Mouse (Mus musculus) NIH3T3 (cell line): ENCODE data around the gene Plg.

ENCODE experiments used
- DNase-seq: peaks from one replicate; pipeline ENCODE4 v3.0.0-alpha.2; 2012; ENCODE audit warnings: low read depth

The Plg gene

GRCm38 (mm10) chr17:12377981-12378705 is at the start of gene Plg:
TSS of gene Plg (plus strand) at chr17:12378608.
- no peak for DNase-seq

GRCm38 (mm10) chr17:12335115-12335514 is 43.3 kb upstream of the Plg start:
- no peak for DNase-seq

- DNase-seq: no peak
Measured at GRCm38 (mm10) chr17:12336073-12336868, 42.1 kb upstream of the Plg start.

GRCm38 (mm10) chr17:12337156-12337555 is 41.3 kb upstream of the Plg start:
- no peak for DNase-seq

- DNase-seq: peak; percentile 39
Measured at GRCm38 (mm10) chr17:12343702-12344376, 34.6 kb upstream of the Plg start.

GRCm38 (mm10) chr17:12347462-12347861 is 30.9 kb upstream of the Plg start:
- no peak for DNase-seq

GRCm38 (mm10) chr17:12351564-12351963 is 26.8 kb upstream of the Plg start:
- no peak for DNase-seq

- DNase-seq: no peak
Measured at GRCm38 (mm10) chr17:12352781-12353180, 25.6 kb upstream of the Plg start.

GRCm38 (mm10) chr17:12359876-12360275 is 18.5 kb upstream of the Plg start:
- no peak for DNase-seq

- peak; percentile 71 for DNase-seq
Measured at GRCm38 (mm10) chr17:12363601-12364425, 14.6 kb upstream of the Plg start.

- DNase-seq: peak; percentile 60
Measured at GRCm38 (mm10) chr17:12364426-12364735, 14.0 kb upstream of the Plg start.

- peak; percentile 84 for DNase-seq
Measured at GRCm38 (mm10) chr17:12367373-12367930, 11.0 kb upstream of the Plg start.

GRCm38 (mm10) chr17:12369393-12369792 is 9.0 kb upstream of the Plg start:
- DNase-seq: no peak

GRCm38 (mm10) chr17:12370289-12370688 is 8.1 kb upstream of the Plg start:
- no peak for DNase-seq

GRCm38 (mm10) chr17:12371310-12371925 is 7.0 kb upstream of the Plg start:
- peak; percentile 75 for DNase-seq

- DNase-seq: peak; percentile 86
Measured at GRCm38 (mm10) chr17:12372021-12372420, 6.4 kb upstream of the Plg start.

- DNase-seq: no peak
Measured at GRCm38 (mm10) chr17:12373601-12374144, 4.7 kb upstream of the Plg start.

- no peak for DNase-seq
Measured at GRCm38 (mm10) chr17:12380287-12380686, 1.9 kb downstream of the Plg start.

- DNase-seq: no peak
Measured at GRCm38 (mm10) chr17:12381579-12381978, 3.2 kb downstream of the Plg start.

- DNase-seq: no peak
Measured at GRCm38 (mm10) chr17:12382531-12382930, 4.1 kb downstream of the Plg start.
